Mouse (Mus musculus): ENCODE results near the gene Aacs. TPM values are rescaled to one million over a fixed set of nuclear protein-coding genes. Genes with fewer than 3 reads are reported as not detected.
"Not testable (repeated sequence)": the region's sequence is repeated elsewhere in the genome, so short reads cannot be mapped to it uniquely, and the experiment has no call there.

Aacs gene
- polyA plus RNA-seq (2015; fragmentation: Nextera tagmentation; extraction: Ambion mirVana): 73.0 and 77.0 TPM in 2 replicates

DNA sequence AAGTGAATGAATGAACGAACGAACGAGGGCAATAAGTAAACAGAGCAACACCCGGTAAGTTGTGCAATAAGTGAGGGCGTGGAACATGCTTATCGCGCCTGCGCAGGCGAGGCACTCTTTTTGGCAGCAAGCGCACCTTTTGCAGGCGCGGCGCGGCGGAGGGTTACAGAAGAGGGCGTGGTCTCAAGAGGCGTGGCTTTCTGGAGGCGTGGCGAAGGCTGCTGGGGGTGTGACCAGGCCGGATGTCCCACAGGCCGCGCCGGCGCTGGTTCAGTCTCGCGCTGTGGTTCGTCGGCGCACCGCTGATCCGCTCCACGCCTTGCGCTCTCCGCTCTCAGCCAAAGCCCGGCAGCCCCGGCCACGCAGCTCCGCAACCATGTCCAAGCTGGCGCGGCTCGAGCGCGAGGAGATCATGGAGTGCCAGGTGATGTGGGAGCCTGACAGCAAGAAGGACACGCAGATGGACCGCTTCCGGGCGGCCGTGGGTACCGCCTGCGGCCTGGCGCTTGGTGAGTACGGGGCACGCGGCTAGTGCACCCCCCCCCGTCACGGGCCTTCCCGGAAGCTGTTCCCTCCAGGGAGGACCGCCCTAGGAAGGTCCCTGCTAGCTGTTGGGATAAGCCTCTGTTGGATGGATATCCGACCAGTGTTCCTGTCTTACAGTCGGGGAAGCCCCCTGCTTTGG lies at the start of gene Aacs:
TSS of gene Aacs (plus strand) at position 214 of the 685 bp plus-strand sequence.
- WGBS: under 1% methylated on average over 60 of the region's 60 CpGs

DNA sequence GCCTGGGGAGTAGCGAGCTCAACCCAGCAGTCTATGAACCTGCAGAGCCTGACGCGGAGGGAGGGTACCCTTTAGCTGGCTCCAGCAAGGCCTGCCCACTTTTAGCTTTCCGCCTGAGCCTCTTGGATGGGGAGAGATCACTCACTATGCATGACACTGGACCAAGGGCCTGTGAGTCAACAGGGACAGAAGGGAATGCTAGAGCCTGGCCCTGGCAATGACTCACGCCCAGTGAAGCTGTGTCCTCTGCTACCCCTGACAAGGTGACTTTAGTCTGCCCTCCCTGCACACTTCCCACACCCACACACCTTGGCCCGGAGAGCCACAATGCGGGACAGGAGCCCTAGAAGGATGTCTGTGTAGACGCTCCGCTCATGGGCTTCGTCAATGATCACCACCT lies 49.3 kb upstream of the Aacs start:
- Histone ChIP-seq H3K9me3 (no peaks in the 10 kb centered on the region), H3K27me3 (replicated peaks) (no peaks in the 10 kb centered on the region), H3K9ac (no peak overlapping the region), H3K4me3 (replicated peaks) (no peak overlapping the region), H3K4me2 (replicated peaks) (no peak overlapping the region), H3K27ac (no peak overlapping the region), H3K36me3 (peaks cover 76% of the 10 kb centered on the region), H3K4me1 (replicated peaks) (no peaks in the 10 kb centered on the region)
- 96% methylated on average over 10 of the region's 10 CpGs for WGBS
- ATAC-seq: no peak

More for the DNA sequence above, at the start of gene Aacs:
- H3K9ac ChIP-seq: peak within 1 kb of the TSS; percentile 87
- peak within 1 kb of the TSS; percentile 85 for H3K4me2 ChIP-seq (replicated peaks)
- H3K9me3 ChIP-seq: no peaks in the 10 kb centered on the region
- peak; percentile 93 for ATAC-seq
- no peaks in the 10 kb centered on the region for H3K27me3 ChIP-seq (replicated peaks)
- H3K36me3 ChIP-seq: no peaks in the 10 kb centered on the region
- H3K4me3 ChIP-seq (replicated peaks): peak within 1 kb of the TSS; percentile 95
- peak within 1 kb of the TSS; percentile 84 for H3K27ac ChIP-seq
- peaks cover 32% of the 10 kb centered on the region for H3K4me1 ChIP-seq (replicated peaks)

DNA sequence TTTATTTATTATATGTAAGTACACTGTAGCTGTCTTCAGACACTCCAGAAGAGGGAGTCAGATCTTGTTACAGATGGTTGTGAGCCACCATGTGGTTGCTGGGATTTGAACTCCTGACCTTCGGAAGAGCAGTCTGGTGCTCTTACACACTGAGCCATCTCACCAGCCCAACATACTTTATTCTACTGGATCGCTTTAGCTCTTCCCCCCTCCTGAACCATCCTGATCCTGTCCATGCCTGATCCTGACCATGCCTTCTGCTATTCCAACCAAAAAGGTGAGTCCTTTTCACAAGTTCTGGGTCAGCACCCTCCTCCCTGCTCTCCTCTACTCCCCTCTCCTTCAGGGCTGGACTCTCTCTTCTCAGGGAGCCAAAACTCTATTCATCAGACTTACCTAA lies 43.3 kb upstream of the Aacs start:
- H3K4me1 ChIP-seq (replicated peaks); H3K9me3 ChIP-seq; H3K9ac ChIP-seq; H3K27me3 ChIP-seq (replicated peaks); H3K27ac ChIP-seq; ATAC-seq; H3K4me3 ChIP-seq (replicated peaks): not testable (repeated sequence)
- Histone ChIP-seq H3K36me3 (peaks cover 33% of the 10 kb centered on the region), H3K4me2 (replicated peaks) (peak overlapping the region; percentile 85; the same call in 1 of the 2 replicates)
- 88% methylated on average over 2 of the region's 2 CpGs for WGBS

DNA sequence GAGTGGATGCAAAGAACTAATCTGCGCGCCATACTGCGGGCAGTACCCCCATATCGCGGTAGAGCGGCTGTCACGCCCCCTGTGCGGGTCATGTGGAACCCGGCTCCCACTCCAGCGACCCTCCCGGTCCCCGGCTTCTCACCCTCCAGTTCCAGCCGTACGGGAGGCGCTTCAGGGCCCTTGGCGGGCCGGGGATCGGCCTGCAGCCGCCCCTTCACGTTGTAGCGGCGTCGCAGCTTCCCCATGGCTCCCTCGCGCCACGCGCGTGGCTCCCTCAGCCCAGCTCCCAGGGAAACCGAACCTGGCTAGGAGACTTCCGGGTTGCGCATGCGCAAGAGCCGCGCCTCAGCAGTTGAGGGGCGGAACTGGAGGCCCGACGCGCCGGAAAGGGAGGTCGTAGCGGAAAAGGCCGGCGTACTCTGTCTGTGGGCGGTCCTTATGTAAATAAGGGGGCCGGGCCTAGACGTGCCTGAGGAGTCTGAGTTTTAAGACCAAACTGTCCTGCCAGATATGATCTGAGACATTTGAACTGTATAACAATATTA lies 41.7 kb upstream of the Aacs start, which contains the start of gene Dhx37:
TSS of gene Dhx37 (minus strand) at position 329 of the 545 bp plus-strand sequence.
- H3K36me3 ChIP-seq: peaks cover 23% of the 10 kb centered on the region
- 0% methylated on average over 46 of the region's 46 CpGs for WGBS
- peak within 1 kb of the TSS; percentile 85 for H3K4me2 ChIP-seq (replicated peaks)
- H3K4me3 ChIP-seq (replicated peaks): peak within 1 kb of the TSS; percentile 93
- H3K9me3 ChIP-seq: no peaks in the 10 kb centered on the region
- H3K9ac ChIP-seq: peak within 1 kb of the TSS; percentile 98
- peaks cover 6% of the 10 kb centered on the region; the same call in 1 of the 2 replicates for H3K4me1 ChIP-seq (replicated peaks)
- peak; percentile 95 for ATAC-seq
- peak within 1 kb of the TSS; percentile 71 for H3K27ac ChIP-seq
- H3K27me3 ChIP-seq (replicated peaks): no peaks in the 10 kb centered on the region

DNA sequence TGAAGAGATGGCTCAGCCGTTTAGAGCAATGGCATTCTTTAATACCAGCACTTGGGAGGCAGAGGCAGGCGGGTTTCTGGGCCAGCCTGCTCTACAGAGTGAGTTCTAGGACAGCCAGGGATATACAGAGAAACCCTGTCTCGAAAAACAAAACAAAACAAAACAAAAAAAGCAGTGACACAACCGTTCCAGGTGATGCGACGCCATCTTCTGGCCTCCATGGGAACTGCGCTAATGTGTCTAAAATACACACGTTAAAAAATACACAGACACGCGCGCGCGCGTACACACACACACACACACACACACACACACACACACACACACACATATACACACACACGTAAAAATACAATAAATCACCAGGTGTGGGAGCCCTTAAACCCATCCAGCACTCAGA lies 41.3 kb upstream of the Aacs start:
- Histone ChIP-seq H3K36me3 (peaks cover 19% of the 10 kb centered on the region), H3K4me3 (replicated peaks) (peak overlapping the region; percentile 93), H3K4me2 (replicated peaks) (peak overlapping the region; percentile 85)
- H3K27me3 ChIP-seq (replicated peaks); ATAC-seq; H3K4me1 ChIP-seq (replicated peaks); H3K9me3 ChIP-seq; H3K27ac ChIP-seq; H3K9ac ChIP-seq: not testable (repeated sequence)
- WGBS: 57% methylated on average over 15 of the region's 15 CpGs

DNA sequence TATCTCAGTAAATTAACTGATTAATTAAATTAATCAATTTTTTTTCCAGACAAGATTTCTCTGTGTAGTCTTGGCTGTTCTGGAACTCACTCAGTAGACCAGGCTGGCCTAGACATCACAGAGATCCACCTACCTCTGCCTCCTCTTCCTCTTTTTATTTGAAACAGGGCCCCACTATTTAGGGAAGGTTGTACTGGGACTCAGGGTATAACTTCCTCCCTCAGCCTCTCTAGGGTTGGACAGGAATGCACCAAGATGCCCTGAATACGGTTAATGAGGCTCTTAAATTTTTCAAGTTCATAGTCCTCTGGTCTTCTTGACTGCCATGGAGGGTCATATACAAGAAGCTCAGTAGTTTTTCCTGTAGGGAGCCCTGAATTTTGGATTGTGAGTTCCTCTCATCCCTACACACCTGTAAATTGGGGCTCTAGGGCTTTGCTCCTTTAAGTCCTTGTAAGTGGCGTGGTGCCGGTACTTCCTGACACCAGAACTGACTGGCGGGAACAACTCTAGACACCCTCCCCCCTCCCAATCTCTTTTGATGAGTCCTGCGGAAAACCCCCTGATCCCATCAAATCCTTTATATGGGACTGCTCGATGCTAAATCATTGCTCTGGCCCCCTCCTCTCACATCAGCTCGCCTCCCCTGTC lies 34.9 kb upstream of the Aacs start:
- WGBS: 4% methylated on average over 7 of the region's 7 CpGs
- peak overlapping the region; percentile 84 for H3K4me2 ChIP-seq (replicated peaks)
- ATAC-seq: peak; percentile 18; the same call in 1 of the 2 replicates
- no peaks in the 10 kb centered on the region for H3K36me3 ChIP-seq
- peak overlapping the region; percentile 96 for H3K4me3 ChIP-seq (replicated peaks)
- H3K9me3 ChIP-seq: no peaks in the 10 kb centered on the region
- H3K27ac ChIP-seq: peak overlapping the region; percentile 88
- no peaks in the 10 kb centered on the region for H3K27me3 ChIP-seq (replicated peaks)
- peak overlapping the region; percentile 95 for H3K9ac ChIP-seq
- H3K4me1 ChIP-seq (replicated peaks): 0 out of 2 replicates have a peak, but pooled peaks cover 7% of the 10 kb centered on the region

DNA sequence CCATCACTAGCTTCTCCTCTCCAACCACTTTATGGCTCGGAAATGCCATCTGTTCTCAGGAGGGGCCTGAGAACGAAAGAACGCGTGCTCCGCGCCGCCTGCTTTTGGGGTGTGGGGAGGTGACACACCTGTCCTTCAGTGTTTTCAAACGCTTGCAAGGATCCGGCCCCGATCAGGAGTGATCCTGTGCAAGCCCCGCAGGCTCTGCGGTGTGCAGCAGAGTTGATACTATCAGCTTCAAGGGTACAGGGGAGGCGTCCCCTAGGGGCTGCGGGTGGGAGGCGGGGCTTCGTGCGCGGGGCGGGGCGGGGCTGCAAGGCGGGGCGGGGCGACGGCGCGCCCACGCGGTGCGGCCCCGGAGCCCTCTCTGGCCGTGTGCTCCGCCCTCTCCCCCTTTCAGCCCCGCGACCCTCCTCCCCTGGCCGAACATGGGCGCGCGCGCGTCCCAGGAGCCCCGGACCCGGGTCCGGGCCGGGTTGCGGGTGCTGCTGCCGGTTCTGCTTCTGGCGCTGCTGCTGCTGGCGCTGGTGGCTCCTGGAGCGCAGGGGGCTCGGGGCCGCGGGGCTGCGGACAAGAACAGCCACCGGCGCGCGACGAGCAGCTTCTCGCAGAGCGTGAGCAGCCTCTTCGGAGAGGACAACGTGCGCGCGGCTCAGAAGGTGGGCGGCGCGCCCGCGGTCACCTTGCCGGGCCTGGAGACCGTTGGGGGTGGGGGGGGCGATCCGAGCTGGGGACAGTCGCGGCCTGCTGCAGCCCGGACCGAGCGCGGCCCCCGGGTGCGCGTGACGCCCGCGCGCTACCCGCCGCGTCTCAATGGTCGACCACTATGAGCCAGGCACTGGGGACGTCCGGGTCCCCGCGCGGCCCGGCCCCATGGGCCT lies 34.1 kb upstream of the Aacs start, which contains the start of gene Bri3bp:
TSS of gene Bri3bp (plus strand) at position 335 of the 881 bp plus-strand sequence.
- Histone ChIP-seq H3K9me3 (no peaks in the 10 kb centered on the region), H3K9ac (peak within 1 kb of the TSS; percentile 95), H3K4me3 (replicated peaks) (peak within 1 kb of the TSS; percentile 96), H3K36me3 (no peaks in the 10 kb centered on the region), H3K27ac (peak within 1 kb of the TSS; percentile 88), H3K4me2 (replicated peaks) (peak within 1 kb of the TSS; percentile 84), H3K27me3 (replicated peaks) (no peaks in the 10 kb centered on the region), H3K4me1 (replicated peaks) (0 out of 2 replicates have a peak, but pooled peaks cover 7% of the 10 kb centered on the region)
- ATAC-seq: peak; percentile 95
- WGBS: under 1% methylated on average over 86 of the region's 97 CpGs

DNA sequence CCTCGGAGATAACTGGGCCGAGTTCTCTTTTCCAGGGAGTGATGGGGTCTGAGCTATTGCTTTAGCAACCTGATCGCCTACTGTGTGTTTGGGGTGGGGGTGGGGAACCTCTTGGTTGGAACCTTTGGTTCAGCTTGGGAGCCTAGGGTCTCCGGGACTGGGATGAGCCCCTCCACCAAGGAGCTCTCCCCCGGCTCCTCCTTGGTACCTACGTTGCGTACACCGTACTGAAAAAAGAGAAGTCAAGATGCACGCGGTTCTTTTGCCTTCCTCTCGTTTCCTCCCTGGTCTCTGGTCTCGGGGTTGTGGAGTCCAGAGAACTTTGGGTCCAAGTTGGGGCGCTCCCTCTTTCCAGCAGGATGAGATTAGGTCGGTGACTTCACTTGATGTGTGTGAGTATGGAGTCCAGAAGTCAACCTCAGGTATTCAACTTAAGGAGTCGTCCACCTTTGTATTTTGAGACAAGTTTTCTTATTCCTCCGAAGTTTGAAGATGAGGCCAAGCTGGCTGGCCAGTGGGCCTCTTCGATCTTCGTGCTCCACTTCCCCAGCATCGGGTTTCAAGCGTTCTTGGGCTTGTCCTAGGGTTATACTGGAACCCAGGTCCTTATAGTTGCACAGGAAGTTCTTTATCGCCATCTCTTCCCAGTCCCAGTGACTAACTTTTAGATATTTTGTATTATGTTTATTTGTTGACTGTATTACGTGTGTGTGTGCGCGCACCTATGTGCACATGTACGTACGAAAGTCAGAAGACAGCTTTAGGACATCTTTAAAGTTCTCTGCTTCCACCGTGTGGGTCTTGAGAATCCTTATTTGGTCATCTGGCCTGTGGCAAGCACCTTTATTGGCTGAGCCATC lies 33.2 kb upstream of the Aacs start:
- Histone ChIP-seq H3K27me3 (replicated peaks) (no peaks in the 10 kb centered on the region), H3K36me3 (no peaks in the 10 kb centered on the region), H3K4me2 (replicated peaks) (peak overlapping the region; percentile 84), H3K27ac (peak overlapping the region; percentile 88), H3K4me3 (replicated peaks) (peak overlapping the region; percentile 96), H3K9ac (peak overlapping the region; percentile 95), H3K4me1 (replicated peaks) (0 out of 2 replicates have a peak, but pooled peaks cover 7% of the 10 kb centered on the region), H3K9me3 (no peaks in the 10 kb centered on the region)
- 20% methylated on average over 27 of the region's 27 CpGs for WGBS
- ATAC-seq: peak; percentile 18

DNA sequence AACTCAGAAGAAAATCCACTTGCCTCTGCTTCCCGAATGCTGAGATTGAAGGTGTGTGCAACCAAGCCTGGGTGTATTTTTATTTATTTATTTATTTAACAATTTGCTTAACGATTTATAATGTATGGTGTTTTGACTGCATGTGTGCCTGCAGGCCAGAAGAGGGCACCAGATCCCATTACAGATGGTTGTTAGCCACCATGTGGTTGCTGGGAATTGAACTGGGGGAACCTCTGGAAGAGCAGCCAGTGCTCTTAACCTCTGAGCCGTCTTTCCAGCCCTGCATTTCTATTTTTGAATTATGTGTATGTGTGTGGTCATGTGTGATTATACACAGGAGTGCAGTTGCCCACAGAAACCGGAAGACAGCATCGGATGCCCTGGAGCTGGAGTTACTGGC lies 32.3 kb upstream of the Aacs start:
- WGBS: 85% methylated on average over 5 of the region's 5 CpGs
- Histone ChIP-seq H3K27ac (no peak overlapping the region), H3K27me3 (replicated peaks) (no peaks in the 10 kb centered on the region), H3K36me3 (no peaks in the 10 kb centered on the region), H3K9ac (no peak overlapping the region), H3K4me3 (replicated peaks) (no peak overlapping the region), H3K9me3 (no peaks in the 10 kb centered on the region), H3K4me2 (replicated peaks) (no peak overlapping the region), H3K4me1 (replicated peaks) (0 out of 2 replicates have a peak, but pooled peaks cover 7% of the 10 kb centered on the region)
- ATAC-seq: no peak

DNA sequence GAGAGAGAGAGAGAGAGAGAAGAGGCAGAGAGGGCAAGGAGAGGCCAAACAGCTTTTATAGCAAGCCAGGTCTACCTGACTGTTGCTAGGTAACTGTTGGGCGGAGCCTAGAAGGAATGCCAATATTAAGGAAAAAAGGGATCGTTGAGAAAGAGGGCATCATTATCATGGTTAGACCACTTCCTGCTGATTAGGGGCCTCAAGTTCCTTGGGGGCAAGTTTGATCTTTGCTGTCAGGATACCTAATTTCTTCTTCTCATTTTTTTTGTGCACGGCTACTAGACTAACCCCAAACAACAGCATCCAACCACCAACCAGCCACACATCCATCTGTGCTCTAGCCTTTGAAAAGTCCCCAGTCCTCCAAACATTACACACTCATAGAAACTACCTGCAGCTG lies 31.7 kb upstream of the Aacs start:
- Histone ChIP-seq H3K4me3 (replicated peaks) (no peak overlapping the region), H3K27ac (no peak overlapping the region), H3K27me3 (replicated peaks) (no peaks in the 10 kb centered on the region), H3K4me1 (replicated peaks) (0 out of 2 replicates have a peak, but pooled peaks cover 7% of the 10 kb centered on the region), H3K9ac (no peak overlapping the region), H3K9me3 (no peaks in the 10 kb centered on the region), H3K4me2 (replicated peaks) (no peak overlapping the region), H3K36me3 (no peaks in the 10 kb centered on the region)
- WGBS: 78% methylated on average over 3 of the region's 3 CpGs
- no peak for ATAC-seq

DNA sequence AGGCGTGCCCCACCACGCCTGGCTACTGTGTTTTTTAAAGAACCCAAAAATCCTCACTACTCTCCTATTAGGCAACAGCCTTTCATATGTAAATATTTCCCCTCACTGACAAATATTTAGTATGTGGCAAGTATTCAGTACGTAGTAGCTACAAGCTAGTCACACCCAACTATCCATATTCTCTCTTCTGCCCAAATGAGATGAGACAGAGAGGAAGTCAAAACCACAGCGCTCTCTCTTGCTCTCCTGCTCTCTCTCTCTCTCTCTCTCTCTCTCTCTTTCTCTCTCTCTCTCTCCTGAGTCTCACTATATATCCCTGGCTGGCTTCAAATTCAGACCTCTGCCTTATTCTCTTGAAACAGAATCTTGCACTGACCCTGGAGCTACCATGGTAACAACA lies 31.1 kb upstream of the Aacs start:
- H3K4me1 ChIP-seq (replicated peaks): 0 out of 2 replicates have a peak, but pooled peaks cover 7% of the 10 kb centered on the region
- no peak overlapping the region for H3K9ac ChIP-seq
- 77% methylated on average over 4 of the region's 4 CpGs for WGBS
- H3K27ac ChIP-seq: no peak overlapping the region
- no peak overlapping the region for H3K4me2 ChIP-seq (replicated peaks)
- ATAC-seq: no peak
- H3K36me3 ChIP-seq: 0 out of 2 replicates have a peak, but pooled peaks cover 3% of the 10 kb centered on the region
- no peaks in the 10 kb centered on the region for H3K27me3 ChIP-seq (replicated peaks)
- H3K4me3 ChIP-seq (replicated peaks): no peak overlapping the region
- no peaks in the 10 kb centered on the region for H3K9me3 ChIP-seq
